Mouse (Mus musculus) forebrain, embryonic 12.5 days (tissue): Measurements from ENCODE around the gene Usp22. TPM values are rescaled to one million over a fixed set of nuclear protein-coding genes. Genes with fewer than 3 reads are reported as not detected.
"Not testable (repeated sequence)": the region's sequence is repeated elsewhere in the genome, so short reads cannot be mapped to it uniquely, and the experiment has no call there.

ENCODE experiments used
- ATAC-seq: fragments of 200-750 bp; cut with Nextera tagmentation; 2 replicates; pipeline ENCODE4 v1.8.0; 2017; ENCODE audit warnings: moderate TSS enrichment; ENCODE audit not compliant: low FRiP score
- H3K27ac ChIP-seq: fragments of 300-500 bp; sonication (generic); 2 replicates; pipeline ENCODE4 v1.5.1; 2016; ENCODE audit warnings: mild to moderate bottlenecking
- H3K27me3 ChIP-seq: fragments of 300-500 bp; sonication (generic); 2 replicates; pipeline ENCODE4 v1.6.1; 2016; ENCODE audit warnings: mild to moderate bottlenecking
- H3K36me3 ChIP-seq: fragments of 300-500 bp; sonication (generic); replicated peaks from 2 replicates; pipeline ENCODE4 v1.6.1; 2016; ENCODE audit warnings: mild to moderate bottlenecking
- H3K4me1 ChIP-seq: fragments of 300-500 bp; sonication (generic); 2 replicates; pipeline ENCODE4 v1.6.1; 2016
- H3K4me2 ChIP-seq: fragments of 300-500 bp; sonication (generic); 2 replicates; pipeline ENCODE4 v1.6.1; 2016; ENCODE audit warnings: mild to moderate bottlenecking, moderate library complexity
- H3K4me3 ChIP-seq: fragments of 300-500 bp; sonication (generic); replicated peaks from 2 replicates; pipeline ENCODE4 v1.5.1; 2016; ENCODE audit warnings: mild to moderate bottlenecking
- H3K9ac ChIP-seq: fragments of 300-500 bp; sonication (generic); 2 replicates; pipeline ENCODE4 v1.6.1; 2016; ENCODE audit warnings: mild to moderate bottlenecking
- H3K9me3 ChIP-seq: fragments of 300-500 bp; sonication (generic); 2 replicates; pipeline ENCODE4 v1.6.1; 2016
- WGBS: fragments of 180-500 bp; shearing (Covaris S2); methylation state at CpG from one replicate; pipeline ENCODE4 v1.1.7; 2016; 5-methylcytosine and 5-hydroxymethylcytosine counted together
- polyA plus RNA-seq: library from polyadenylated mRNA; unstranded; fragments of >200 nt; fragmentation: Nextera tagmentation; extraction: Ambion mirVana; gene quantifications from 2 replicates; pipeline ENCODE4 v1.2.1, GENCODE M21; 2016

The Usp22 gene
- polyA plus RNA-seq, 1 experiment from 2014 or later, result 305 TPM

- H3K9me3 ChIP-seq, result no peaks in the 10 kb centered on the region
- no peak overlapping the region for H3K4me3 ChIP-seq
- H3K27ac ChIP-seq, result 0 out of 2 replicates have a peak overlapping the region, but pooled peaks have one; percentile 47
- peaks cover 23% of the 10 kb centered on the region for H3K4me1 ChIP-seq
- 98% methylated on average over 1 of the region's 1 CpGs for WGBS
- H3K27me3 ChIP-seq, result no peaks in the 10 kb centered on the region
- H3K9ac ChIP-seq, result no peak overlapping the region
- ATAC-seq, result no peak
- H3K4me2 ChIP-seq, result no peak overlapping the region; the same call in 1 of the 2 replicates
- H3K36me3 ChIP-seq, result peaks cover 6% of the 10 kb centered on the region; the same call in 1 of the 2 replicates
These were observed 1.5 kb upstream of the Usp22 start for GRCm38 (mm10) chr11:61176321-61176720.

GRCm38 (mm10) chr11:61175778-61176177 is 923 bp upstream of the Usp22 start:
- peak overlapping the region; percentile 47; the same call in 1 of the 2 replicates for H3K27ac ChIP-seq
- H3K9ac ChIP-seq, result no peak overlapping the region
- no peaks in the 10 kb centered on the region for H3K27me3 ChIP-seq
- peak overlapping the region; percentile 44 for H3K4me2 ChIP-seq
- peaks cover 28% of the 10 kb centered on the region for H3K4me1 ChIP-seq
- H3K36me3 ChIP-seq, result peaks cover 6% of the 10 kb centered on the region; the same call in 1 of the 2 replicates
- H3K4me3 ChIP-seq, result no peak overlapping the region
- ATAC-seq, result no peak
- 72% methylated on average over 5 of the region's 5 CpGs for WGBS
- H3K9me3 ChIP-seq, result no peaks in the 10 kb centered on the region

- H3K27ac ChIP-seq, result peak overlapping the region; percentile 98
- 1% methylated on average over 28 of the region's 28 CpGs for WGBS
- H3K9ac ChIP-seq, result peak overlapping the region; percentile 100
- no peaks in the 10 kb centered on the region for H3K27me3 ChIP-seq
- H3K4me3 ChIP-seq, result peak overlapping the region; percentile 98
- H3K4me2 ChIP-seq, result peak overlapping the region; percentile 63
- no peaks in the 10 kb centered on the region for H3K9me3 ChIP-seq
- H3K36me3 ChIP-seq, result peaks cover 6% of the 10 kb centered on the region; the same call in 1 of the 2 replicates
- peak; percentile 53 for ATAC-seq
- H3K4me1 ChIP-seq, result peaks cover 40% of the 10 kb centered on the region
These were observed 499 bp downstream of the Usp22 start for GRCm38 (mm10) chr11:61174291-61174820.

- Histone ChIP-seq H3K4me3 (peak overlapping the region; percentile 98), H3K9ac (peak overlapping the region; percentile 100), H3K4me1 (peaks cover 48% of the 10 kb centered on the region), H3K4me2 (peak overlapping the region; percentile 63)
- H3K36me3 ChIP-seq, H3K27ac ChIP-seq, H3K9me3 ChIP-seq, H3K27me3 ChIP-seq, ATAC-seq: not testable (repeated sequence)
- 27% methylated on average over 15 of the region's 15 CpGs for WGBS
These were observed 1.4 kb downstream of the Usp22 start for GRCm38 (mm10) chr11:61173477-61173876.

GRCm38 (mm10) chr11:61170184-61170583 is 4.7 kb downstream of the Usp22 start:
- Histone ChIP-seq H3K9ac (no peak overlapping the region), H3K27me3 (no peaks in the 10 kb centered on the region), H3K4me1 (peaks cover 48% of the 10 kb centered on the region), H3K27ac (no peak overlapping the region), H3K4me3 (no peak overlapping the region), H3K4me2 (no peak overlapping the region), H3K36me3 (peaks cover 36% of the 10 kb centered on the region), H3K9me3 (no peaks in the 10 kb centered on the region)
- ATAC-seq, result no peak
- WGBS, result 93% methylated on average over 5 of the region's 5 CpGs

GRCm38 (mm10) chr11:61164881-61165280 is 10.0 kb downstream of the Usp22 start:
- WGBS, result 94% methylated on average over 10 of the region's 10 CpGs

GRCm38 (mm10) chr11:61164366-61164765 is 10.5 kb downstream of the Usp22 start:
- H3K27me3 ChIP-seq, result no peaks in the 10 kb centered on the region
- no peak overlapping the region for H3K27ac ChIP-seq
- H3K4me3 ChIP-seq, result no peak overlapping the region
- no peaks in the 10 kb centered on the region for H3K9me3 ChIP-seq
- no peak overlapping the region for H3K4me2 ChIP-seq
- no peak for ATAC-seq
- 96% methylated on average over 6 of the region's 6 CpGs for WGBS
- H3K36me3 ChIP-seq, result peaks cover 88% of the 10 kb centered on the region
- H3K9ac ChIP-seq, result no peak overlapping the region
- peaks cover 8% of the 10 kb centered on the region for H3K4me1 ChIP-seq

More at GRCm38 (mm10) chr11:61164881-61165280, 10.0 kb downstream of the Usp22 start:
- no peak overlapping the region for H3K9ac ChIP-seq
- peaks cover 13% of the 10 kb centered on the region for H3K4me1 ChIP-seq
- H3K4me2 ChIP-seq, result no peak overlapping the region
- H3K36me3 ChIP-seq, result peaks cover 83% of the 10 kb centered on the region
- no peaks in the 10 kb centered on the region for H3K9me3 ChIP-seq
- no peaks in the 10 kb centered on the region for H3K27me3 ChIP-seq
- no peak overlapping the region for H3K27ac ChIP-seq
- ATAC-seq, result no peak
- H3K4me3 ChIP-seq, result no peak overlapping the region

- Histone ChIP-seq H3K4me2 (no peak overlapping the region), H3K4me1 (no peaks in the 10 kb centered on the region; the same call in 1 of the 2 replicates), H3K27ac (no peak overlapping the region), H3K27me3 (no peaks in the 10 kb centered on the region), H3K9me3 (no peaks in the 10 kb centered on the region), H3K36me3 (peaks cover 98% of the 10 kb centered on the region), H3K9ac (no peak overlapping the region), H3K4me3 (no peak overlapping the region)
- ATAC-seq, result no peak
- 85% methylated on average over 3 of the region's 3 CpGs for WGBS
These were observed 11.5 kb downstream of the Usp22 start for GRCm38 (mm10) chr11:61163341-61163740.

GRCm38 (mm10) chr11:61162776-61163175 is 12.1 kb downstream of the Usp22 start:
- Histone ChIP-seq H3K9ac (no peak overlapping the region), H3K4me1 (no peaks in the 10 kb centered on the region), H3K4me3 (no peak overlapping the region), H3K36me3 (peaks cover 99% of the 10 kb centered on the region), H3K9me3 (no peaks in the 10 kb centered on the region), H3K27ac (no peak overlapping the region), H3K4me2 (no peak overlapping the region), H3K27me3 (no peaks in the 10 kb centered on the region)
- WGBS, result 94% methylated on average over 14 of the region's 14 CpGs
- no peak for ATAC-seq

GRCm38 (mm10) chr11:61161121-61161520 is 13.7 kb downstream of the Usp22 start:
- Histone ChIP-seq H3K36me3 (peaks cover 100% of the 10 kb centered on the region), H3K4me1 (no peaks in the 10 kb centered on the region), H3K4me3 (no peak overlapping the region), H3K27ac (no peak overlapping the region), H3K4me2 (no peak overlapping the region), H3K9ac (no peak overlapping the region), H3K27me3 (no peaks in the 10 kb centered on the region), H3K9me3 (no peaks in the 10 kb centered on the region)
- ATAC-seq, result no peak
- 92% methylated on average over 13 of the region's 13 CpGs for WGBS

- H3K4me3 ChIP-seq, result no peak overlapping the region
- H3K9me3 ChIP-seq, result no peaks in the 10 kb centered on the region
- 87% methylated on average over 11 of the region's 11 CpGs for WGBS
- no peak overlapping the region for H3K27ac ChIP-seq
- H3K4me1 ChIP-seq, result no peaks in the 10 kb centered on the region
- H3K36me3 ChIP-seq, result peaks cover 100% of the 10 kb centered on the region
- no peak overlapping the region for H3K4me2 ChIP-seq
- ATAC-seq, result no peak
- H3K9ac ChIP-seq, result no peak overlapping the region
- no peaks in the 10 kb centered on the region for H3K27me3 ChIP-seq
These were observed 14.8 kb downstream of the Usp22 start for GRCm38 (mm10) chr11:61159796-61160732.

GRCm38 (mm10) chr11:61158141-61158540 is 16.7 kb downstream of the Usp22 start:
- Histone ChIP-seq H3K4me2 (no peak overlapping the region), H3K27me3 (no peaks in the 10 kb centered on the region), H3K9ac (no peak overlapping the region), H3K36me3 (peaks cover 100% of the 10 kb centered on the region), H3K4me3 (no peak overlapping the region), H3K4me1 (no peaks in the 10 kb centered on the region), H3K27ac (no peak overlapping the region), H3K9me3 (no peaks in the 10 kb centered on the region)
- no peak for ATAC-seq
- WGBS, result 72% methylated on average over 3 of the region's 3 CpGs
